In genomic region chr19:6489030-6489429, GRCm38 (mm10) we compare ENCODE assay signal across 8 mouse cellular contexts. TPM values are rescaled to one million over a fixed set of nuclear protein-coding genes. Genes with fewer than 3 reads are reported as not detected.
DNase-seq lines count a peak whose midpoint lies in the region; ATAC-seq and TF ChIP-seq lines count a peak whose summit lies in the region.

No protein-coding gene starts in this region.

- peak; percentile 77; the same call in 1 of the 2 replicates for ATAC-seq in lung, embryonic 14.5 days (ENCODE audit: insufficient read depth)

- no peak for TF ChIP-seq POLR2A in bone marrow macrophage, adult 2 months (IDR thresholded peaks at IDR 0.05; ENCODE audit: borderline replicate concordance, low read depth, low read length)
- no peak for TF ChIP-seq POLR2A in embryonic fibroblast, embryonic 13.5 days (IDR thresholded peaks at IDR 0.05; ENCODE audit: low read depth, low read length)

- no peak overlapping the region for H3K9ac ChIP-seq in lung, embryonic 14.5 days

- H3K27ac ChIP-seq in bone marrow macrophage, adult 2 months (ENCODE audit: insufficient read depth, low read depth, low read length) = no peak overlapping the region
- no peak overlapping the region for H3K27ac ChIP-seq in embryonic fibroblast, embryonic 13.5 days (ENCODE audit: insufficient read depth, low read length)
- H3K27ac ChIP-seq in lung, embryonic 14.5 days (ENCODE audit: low read depth) = no peak overlapping the region

- no peaks in the 10 kb centered on the region for H3K4me1 ChIP-seq in bone marrow macrophage, adult 2 months (ENCODE audit: control insufficient read depth, insufficient read depth, low read length)
- H3K4me1 ChIP-seq in embryonic fibroblast, embryonic 13.5 days (ENCODE audit: control insufficient read depth, insufficient read depth, low read length) = no peaks in the 10 kb centered on the region
- H3K4me1 ChIP-seq in lung, embryonic 14.5 days (ENCODE audit: insufficient read depth) = no peaks in the 10 kb centered on the region

- no peaks in the 10 kb centered on the region for H3K36me3 ChIP-seq in lung, embryonic 14.5 days (ENCODE audit: insufficient read depth)

- TF ChIP-seq CTCF in bone marrow macrophage, adult 2 months (IDR thresholded peaks at IDR 0.05; ENCODE audit: low read depth, low read length) = peak; percentile 89
- peak; percentile 95 for TF ChIP-seq CTCF in embryonic fibroblast, embryonic 13.5 days (IDR thresholded peaks at IDR 0.05; ENCODE audit: borderline replicate concordance, insufficient read depth, low read length)
- TF ChIP-seq CTCF in lung, embryonic 14.5 days (IDR thresholded peaks at IDR 0.05; ENCODE audit: low read depth) = peak; percentile 99

- H3K27me3 ChIP-seq in lung, embryonic 14.5 days (ENCODE audit: insufficient read depth, low read length) = peaks cover 3% of the 10 kb centered on the region; the same call in 1 of the 2 replicates

- no peak overlapping the region for H3K4me3 ChIP-seq in bone marrow macrophage, adult 2 months (ENCODE audit: insufficient read depth, low read length)
- H3K4me3 ChIP-seq in embryonic fibroblast, embryonic 13.5 days (ENCODE audit: insufficient read depth, low read length) = no peak overlapping the region
- no peak overlapping the region for H3K4me3 ChIP-seq in lung, embryonic 14.5 days (ENCODE audit: low read depth, low read length)

- no peaks in the 10 kb centered on the region for H3K9me3 ChIP-seq in lung, embryonic 14.5 days (ENCODE audit: low read depth, low read length)

- 3% methylated on average over 4 of the region's 4 CpGs for WGBS in lung, embryonic 14.5 days

- H3K4me2 ChIP-seq in lung, embryonic 14.5 days = no peak overlapping the region

- intact Hi-C loops in heart, postnatal 10 days (cut with DNase I) = loop anchor here (1.0 to 10.0 kb wide), 4 partner anchors 88 to 536 kb away; no protein-coding TSS in a partner anchor

- peak; percentile 72 to 82 for DNase-seq in CD8-positive naive resting alpha-beta T cell, adult 2 months (ENCODE audit: low read depth in 2 of 2, low spot score in 2 of 2)
- DNase-seq in heart, postnatal 10 days = peak; percentile 86 to 94
- peak; percentile 82 to 94 for DNase-seq in kidney, postnatal 36 days
- DNase-seq in lung, embryonic 14.5 days = peak; percentile 94
- peak; percentile 75 for DNase-seq in ovary, postnatal 10 days (ENCODE audit: low spot score)
- DNase-seq in thymus, postnatal 0 days (ENCODE audit: low spot score) = peak; percentile 83

RNA-seq across cellular contexts. Expression of gene Slc22a12, which starts 53.8 kb away (rescaled TPM):
- polyA plus RNA-seq in bone marrow macrophage, adult 2 months (2012; ENCODE audit: insufficient read depth, insufficient read length, missing spikeins) = not detected in 2 replicates
- not detected in 2 replicates for polyA plus RNA-seq in embryonic fibroblast, embryonic 13.5 days (2011; ENCODE audit: insufficient read length, low read depth, missing spikeins)
- total RNA-seq in heart, postnatal 10 days (2021) = not detected
- polyA plus RNA-seq in lung, embryonic 14.5 days (2014; fragmentation: Nextera tagmentation; extraction: Ambion mirVana) = not detected in 2 replicates
- not detected in 2 replicates for polyA plus RNA-seq in thymus, postnatal 0 days (2015; fragmentation: Nextera tagmentation; extraction: Ambion mirVana)
